Mouse (Mus musculus): ENCODE results near the gene Ppp3ca.

Gene Ppp3ca

GRCm38 (mm10) chr3:136814916-136815315 lies 145.0 kb downstream of the Ppp3ca start:
- DNase-seq = no peak

GRCm38 (mm10) chr3:136816319-136816718 lies 146.4 kb downstream of the Ppp3ca start:
- no peak for DNase-seq

- no peak for DNase-seq
Observed at GRCm38 (mm10) chr3:136818997-136819396, 149.1 kb downstream of the Ppp3ca start.

- no peak for DNase-seq
Observed at GRCm38 (mm10) chr3:136821039-136821438, 151.1 kb downstream of the Ppp3ca start.

GRCm38 (mm10) chr3:136821993-136822392 lies 152.1 kb downstream of the Ppp3ca start:
- no peak for DNase-seq

- DNase-seq = no peak
Observed at GRCm38 (mm10) chr3:136822431-136822830, 152.5 kb downstream of the Ppp3ca start.

- no peak for DNase-seq
Observed at GRCm38 (mm10) chr3:136828451-136828850, 158.5 kb downstream of the Ppp3ca start.

- no peak for DNase-seq
Observed at GRCm38 (mm10) chr3:136829109-136829508, 159.2 kb downstream of the Ppp3ca start.

- DNase-seq = no peak
Observed at GRCm38 (mm10) chr3:136830687-136831220, 160.8 kb downstream of the Ppp3ca start.

GRCm38 (mm10) chr3:136833003-136833745 lies 163.2 kb downstream of the Ppp3ca start:
- no peak for DNase-seq

GRCm38 (mm10) chr3:136833893-136834292 lies 164.0 kb downstream of the Ppp3ca start:
- no peak for DNase-seq

GRCm38 (mm10) chr3:136835851-136836250 lies 165.9 kb downstream of the Ppp3ca start:
- no peak for DNase-seq

- no peak for DNase-seq
Observed at GRCm38 (mm10) chr3:136836319-136837193, 166.6 kb downstream of the Ppp3ca start.

- peak; percentile 63 for DNase-seq
Observed at GRCm38 (mm10) chr3:136837589-136837988, 167.7 kb downstream of the Ppp3ca start.

GRCm38 (mm10) chr3:136841282-136841681 lies 171.4 kb downstream of the Ppp3ca start:
- no peak for DNase-seq

GRCm38 (mm10) chr3:136842384-136842783 lies 172.5 kb downstream of the Ppp3ca start:
- DNase-seq = no peak

GRCm38 (mm10) chr3:136843811-136844491 lies 174.0 kb downstream of the Ppp3ca start:
- DNase-seq = no peak

GRCm38 (mm10) chr3:136849035-136849434 lies 179.1 kb downstream of the Ppp3ca start:
- DNase-seq = no peak

GRCm38 (mm10) chr3:136852921-136853320 lies 183.0 kb downstream of the Ppp3ca start:
- DNase-seq = no peak

- DNase-seq = no peak
Observed at GRCm38 (mm10) chr3:136853596-136853995, 183.7 kb downstream of the Ppp3ca start.

GRCm38 (mm10) chr3:136855996-136856395 lies 186.1 kb downstream of the Ppp3ca start:
- DNase-seq = no peak

GRCm38 (mm10) chr3:136862051-136862837 lies 192.3 kb downstream of the Ppp3ca start:
- no peak for DNase-seq

All from thymus, postnatal 14 days (tissue).